Mouse (Mus musculus): Measurements from ENCODE around the gene Gpatch8. TPM values are rescaled to one million over a fixed set of nuclear protein-coding genes. Genes with fewer than 3 reads are reported as not detected.
"Not testable (repeated sequence)": the region's sequence is repeated elsewhere in the genome, so short reads cannot be mapped to it uniquely, and the experiment has no call there.

Gene Gpatch8
- polyA plus RNA-seq, 1 experiment: 75.8 TPM

DNA sequence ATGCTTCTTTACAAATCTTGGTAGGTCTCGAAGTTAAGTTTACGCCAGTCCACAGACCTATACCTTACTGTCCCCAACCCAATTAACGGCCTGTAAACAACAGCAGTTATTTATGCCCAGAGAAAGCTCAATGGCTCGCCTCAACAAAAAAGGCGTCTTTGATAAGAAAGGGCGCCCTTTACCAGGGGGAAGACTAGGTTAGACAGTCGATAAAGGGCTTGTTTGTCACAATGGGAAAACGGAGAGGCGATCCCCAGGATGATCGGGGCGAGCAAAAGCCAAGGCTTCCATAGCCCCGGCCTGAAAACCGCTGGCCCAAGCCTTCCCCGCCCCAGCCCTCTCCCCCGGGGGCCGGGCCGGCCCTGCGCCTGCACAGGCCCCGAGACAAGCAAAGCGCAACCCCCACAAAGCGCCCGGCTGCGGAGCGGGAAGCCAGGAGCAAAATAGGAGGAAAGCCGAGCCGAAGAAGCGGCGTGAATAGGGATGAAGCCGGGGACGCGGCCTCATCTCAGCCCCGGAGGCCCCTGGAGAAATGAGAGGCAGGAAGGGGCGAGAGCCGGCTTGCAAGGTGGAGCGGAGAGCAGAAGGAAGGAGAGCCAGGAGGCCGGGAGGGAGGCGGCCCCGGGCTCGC lies 677 bp downstream of the Gpatch8 start:
- Histone ChIP-seq H3K27ac (ENCODE audit: insufficient read depth, low read length) (peak overlapping the region; percentile 62; the same call in 1 of the 2 replicates), H3K4me3 (ENCODE audit: low read depth, low read length) (peak overlapping the region; percentile 93), H3K36me3 (ENCODE audit: control insufficient read depth, insufficient read depth, low read length, poor library complexity, severe bottlenecking) (peaks cover 3% of the 10 kb centered on the region; the same call in 1 of the 2 replicates), H3K4me1 (ENCODE audit: control insufficient read depth, insufficient read depth, low read length) (peaks cover 1% of the 10 kb centered on the region), H3K9me3 (replicated peaks; ENCODE audit: control insufficient read depth, insufficient read depth, low read length, poor library complexity, severe bottlenecking) (no peaks in the 10 kb centered on the region), H3K27me3 (ENCODE audit: control insufficient read depth, insufficient read depth, low read length, poor library complexity, severe bottlenecking) (no peaks in the 10 kb centered on the region), H3K9ac (ENCODE audit: low read depth, poor library complexity, severe bottlenecking) (peak overlapping the region; percentile 98)
- TF ChIP-seq CTCF (IDR thresholded peaks at IDR 0.05; ENCODE audit: low read depth, low read length): no peak
- no peak for TF ChIP-seq POLR2A (IDR thresholded peaks at IDR 0.05; ENCODE audit: insufficient read depth, low read length)
- no peak for TF ChIP-seq EP300 (IDR thresholded peaks at IDR 0.05; ENCODE audit: insufficient read depth, low read depth, low read length)

DNA sequence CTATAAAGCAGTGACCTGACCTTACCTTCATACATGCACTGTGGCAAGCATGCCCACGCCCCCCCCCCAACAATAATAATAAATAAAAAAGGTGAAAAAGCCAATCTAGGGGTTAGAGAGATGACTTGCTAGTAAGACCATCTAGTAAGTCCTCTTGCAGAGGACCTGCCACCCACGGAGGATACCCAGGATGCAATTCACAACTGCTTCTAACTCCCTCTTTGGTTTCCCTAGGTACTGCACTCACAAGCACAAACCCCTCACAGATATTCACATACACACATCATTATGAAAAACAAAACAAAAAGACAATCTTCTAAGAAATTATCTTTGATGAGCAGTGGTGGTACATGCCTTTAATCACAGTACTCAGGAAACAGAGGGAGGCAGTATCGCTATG lies 4.1 kb downstream of the Gpatch8 start:
- Histone ChIP-seq H3K9me3 (replicated peaks; ENCODE audit: control insufficient read depth, insufficient read depth, low read length, poor library complexity, severe bottlenecking) (no peaks in the 10 kb centered on the region), H3K27ac (ENCODE audit: insufficient read depth, low read length) (no peak overlapping the region), H3K36me3 (ENCODE audit: control insufficient read depth, insufficient read depth, low read length, poor library complexity, severe bottlenecking) (peaks cover 10% of the 10 kb centered on the region), H3K9ac (ENCODE audit: low read depth, poor library complexity, severe bottlenecking) (no peak overlapping the region), H3K4me1 (ENCODE audit: control insufficient read depth, insufficient read depth, low read length) (peaks cover 3% of the 10 kb centered on the region), H3K4me3 (ENCODE audit: low read depth, low read length) (no peak overlapping the region), H3K27me3 (ENCODE audit: control insufficient read depth, insufficient read depth, low read length, poor library complexity, severe bottlenecking) (no peaks in the 10 kb centered on the region)
- TF ChIP-seq POLR2A (IDR thresholded peaks at IDR 0.05; ENCODE audit: insufficient read depth, low read length): no peak
- no peak for TF ChIP-seq EP300 (IDR thresholded peaks at IDR 0.05; ENCODE audit: insufficient read depth, low read depth, low read length)
- TF ChIP-seq CTCF (IDR thresholded peaks at IDR 0.05; ENCODE audit: low read depth, low read length): no peak

- Histone ChIP-seq H3K27ac (ENCODE audit: insufficient read depth, low read length) (no peak overlapping the region), H3K4me1 (ENCODE audit: control insufficient read depth, insufficient read depth, low read length) (peaks cover 3% of the 10 kb centered on the region), H3K4me3 (ENCODE audit: low read depth, low read length) (no peak overlapping the region), H3K27me3 (ENCODE audit: control insufficient read depth, insufficient read depth, low read length, poor library complexity, severe bottlenecking) (no peaks in the 10 kb centered on the region), H3K9ac (ENCODE audit: low read depth, poor library complexity, severe bottlenecking) (no peak overlapping the region), H3K9me3 (replicated peaks; ENCODE audit: control insufficient read depth, insufficient read depth, low read length, poor library complexity, severe bottlenecking) (no peaks in the 10 kb centered on the region), H3K36me3 (ENCODE audit: control insufficient read depth, insufficient read depth, low read length, poor library complexity, severe bottlenecking) (peaks cover 10% of the 10 kb centered on the region)
- TF ChIP-seq POLR2A (IDR thresholded peaks at IDR 0.05; ENCODE audit: insufficient read depth, low read length): no peak
- TF ChIP-seq CTCF (IDR thresholded peaks at IDR 0.05; ENCODE audit: low read depth, low read length): no peak
- TF ChIP-seq EP300 (IDR thresholded peaks at IDR 0.05; ENCODE audit: insufficient read depth, low read depth, low read length): no peak
These were observed 5.0 kb downstream of the Gpatch8 start for GRCm38 (mm10) chr11:102551176-102551575.

DNA sequence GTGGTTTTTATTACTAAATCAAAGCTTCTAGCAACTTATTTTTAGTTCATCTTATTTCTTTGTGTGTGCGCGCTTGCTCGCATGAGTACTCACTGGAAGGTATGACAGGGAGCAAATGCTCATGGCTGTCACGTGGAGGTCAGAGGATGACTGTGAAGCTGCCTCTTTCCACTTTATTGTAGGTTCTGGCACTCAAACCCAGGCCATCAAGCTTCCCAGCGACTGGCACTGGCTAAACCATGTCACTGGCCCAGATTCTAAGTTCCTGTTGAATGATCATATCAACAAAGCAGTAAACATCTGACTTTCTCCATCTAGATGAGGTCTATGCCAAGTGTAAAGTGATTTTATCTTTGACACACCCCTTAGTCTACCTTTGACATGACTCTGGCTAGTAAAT lies 14.7 kb downstream of the Gpatch8 start:
- no peaks in the 10 kb centered on the region for H3K27me3 ChIP-seq (ENCODE audit: control insufficient read depth, insufficient read depth, low read length, poor library complexity, severe bottlenecking)
- H3K4me3 ChIP-seq (ENCODE audit: low read depth, low read length): no peak overlapping the region
- no peak for TF ChIP-seq CTCF (IDR thresholded peaks at IDR 0.05; ENCODE audit: low read depth, low read length)
- no peak for TF ChIP-seq POLR2A (IDR thresholded peaks at IDR 0.05; ENCODE audit: insufficient read depth, low read length)
- TF ChIP-seq EP300 (IDR thresholded peaks at IDR 0.05; ENCODE audit: insufficient read depth, low read depth, low read length): no peak
- H3K4me1 ChIP-seq (ENCODE audit: control insufficient read depth, insufficient read depth, low read length): no peaks in the 10 kb centered on the region
- H3K9ac ChIP-seq (ENCODE audit: low read depth, poor library complexity, severe bottlenecking): no peak overlapping the region
- H3K27ac ChIP-seq (ENCODE audit: insufficient read depth, low read length): no peak overlapping the region
- H3K9me3 ChIP-seq (replicated peaks; ENCODE audit: control insufficient read depth, insufficient read depth, low read length, poor library complexity, severe bottlenecking): no peaks in the 10 kb centered on the region
- H3K36me3 ChIP-seq (ENCODE audit: control insufficient read depth, insufficient read depth, low read length, poor library complexity, severe bottlenecking): peaks cover 9% of the 10 kb centered on the region

GRCm38 (mm10) chr11:102540286-102540685 lies 15.9 kb downstream of the Gpatch8 start:
- peaks cover 12% of the 10 kb centered on the region for H3K36me3 ChIP-seq (ENCODE audit: control insufficient read depth, insufficient read depth, low read length, poor library complexity, severe bottlenecking)
- not testable (repeated sequence) for H3K9me3 ChIP-seq (replicated peaks; ENCODE audit: control insufficient read depth, insufficient read depth, low read length, poor library complexity, severe bottlenecking); H3K4me1 ChIP-seq (ENCODE audit: control insufficient read depth, insufficient read depth, low read length); H3K27me3 ChIP-seq (ENCODE audit: control insufficient read depth, insufficient read depth, low read length, poor library complexity, severe bottlenecking); H3K4me3 ChIP-seq (ENCODE audit: low read depth, low read length); H3K9ac ChIP-seq (ENCODE audit: low read depth, poor library complexity, severe bottlenecking)
- H3K27ac ChIP-seq (ENCODE audit: insufficient read depth, low read length): peak overlapping the region; percentile 71

GRCm38 (mm10) chr11:102539690-102540089 lies 16.5 kb downstream of the Gpatch8 start:
- Histone ChIP-seq H3K4me1 (ENCODE audit: control insufficient read depth, insufficient read depth, low read length) (no peaks in the 10 kb centered on the region), H3K4me3 (ENCODE audit: low read depth, low read length) (no peak overlapping the region), H3K36me3 (ENCODE audit: control insufficient read depth, insufficient read depth, low read length, poor library complexity, severe bottlenecking) (peaks cover 12% of the 10 kb centered on the region), H3K9ac (ENCODE audit: low read depth, poor library complexity, severe bottlenecking) (no peak overlapping the region), H3K27me3 (ENCODE audit: control insufficient read depth, insufficient read depth, low read length, poor library complexity, severe bottlenecking) (no peaks in the 10 kb centered on the region), H3K9me3 (replicated peaks; ENCODE audit: control insufficient read depth, insufficient read depth, low read length, poor library complexity, severe bottlenecking) (no peaks in the 10 kb centered on the region), H3K27ac (ENCODE audit: insufficient read depth, low read length) (no peak overlapping the region)
- TF ChIP-seq CTCF (IDR thresholded peaks at IDR 0.05; ENCODE audit: low read depth, low read length) (no peak), EP300 (IDR thresholded peaks at IDR 0.05; ENCODE audit: insufficient read depth, low read depth, low read length) (no peak), POLR2A (IDR thresholded peaks at IDR 0.05; ENCODE audit: insufficient read depth, low read length) (no peak)
